Mouse (Mus musculus): ENCODE data around the gene Pkm.
A peak's percentile ranks its signal among the peaks of the same experiment; 100 is the strongest.

Pkm gene

GRCm38 (mm10) chr9:59709225-59709624 is 53.1 kb downstream of the Pkm start:
- DNase-seq, result peak; percentile 85

- peak; percentile 30 for DNase-seq
Observed at GRCm38 (mm10) chr9:59716275-59716898, 60.2 kb downstream of the Pkm start.

GRCm38 (mm10) chr9:59718237-59718636 is 62.1 kb downstream of the Pkm start:
- peak; percentile 59 for DNase-seq

GRCm38 (mm10) chr9:59721144-59721543 is 65.0 kb downstream of the Pkm start:
- no peak for DNase-seq

GRCm38 (mm10) chr9:59723096-59723657 is 67.0 kb downstream of the Pkm start:
- DNase-seq, result peak; percentile 87

GRCm38 (mm10) chr9:59723791-59724442 is 67.7 kb downstream of the Pkm start:
- peak; percentile 60 for DNase-seq

- no peak for DNase-seq
Observed at GRCm38 (mm10) chr9:59725515-59725914, 69.3 kb downstream of the Pkm start.

- DNase-seq, result no peak
Observed at GRCm38 (mm10) chr9:59727569-59728286, 71.6 kb downstream of the Pkm start.
